Mouse (Mus musculus) natural killer cell, adult 2 months (primary cell): ENCODE data around the gene Vwa5a.

Experiments used
- DNase-seq, 2 experiments: peaks; one replicate each; pipeline ENCODE4 v3.0.0; 2022; ENCODE audit warnings: low spot score in 2 of 2

Gene Vwa5a

GRCm38 (mm10) chr9:38718102-38718501, at the start of gene Vwa5a:
Gene Vwa5a (plus strand): TSS chr9:38718268.
- DNase-seq = no peak

- DNase-seq = no peak
Observed at GRCm38 (mm10) chr9:38672887-38673286, 45.2 kb upstream of the Vwa5a start.

DNA sequence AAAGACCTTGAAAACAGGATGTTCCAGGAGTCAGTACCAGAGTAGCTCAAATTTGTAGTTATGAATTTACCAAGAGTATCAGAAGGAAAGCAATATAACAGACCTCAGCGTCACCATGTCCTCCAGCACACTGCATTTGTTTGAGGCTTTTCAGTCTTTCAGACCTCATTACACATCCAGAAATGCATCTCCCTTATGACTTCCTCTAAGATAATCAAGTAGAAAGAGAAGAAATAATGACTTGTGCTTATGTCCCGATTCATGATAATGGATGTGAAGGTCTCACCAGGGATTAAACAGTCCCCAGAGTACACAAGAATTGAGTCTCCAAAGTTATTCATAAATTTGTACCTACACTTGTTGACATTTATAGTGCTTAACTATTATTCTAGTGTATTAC, 43.6 kb upstream of the Vwa5a start, which contains the start of gene Olfr918:
TSS of gene Olfr918 (minus strand) at position 101 of the 400 bp plus-strand sequence.
- no peak for DNase-seq

DNA sequence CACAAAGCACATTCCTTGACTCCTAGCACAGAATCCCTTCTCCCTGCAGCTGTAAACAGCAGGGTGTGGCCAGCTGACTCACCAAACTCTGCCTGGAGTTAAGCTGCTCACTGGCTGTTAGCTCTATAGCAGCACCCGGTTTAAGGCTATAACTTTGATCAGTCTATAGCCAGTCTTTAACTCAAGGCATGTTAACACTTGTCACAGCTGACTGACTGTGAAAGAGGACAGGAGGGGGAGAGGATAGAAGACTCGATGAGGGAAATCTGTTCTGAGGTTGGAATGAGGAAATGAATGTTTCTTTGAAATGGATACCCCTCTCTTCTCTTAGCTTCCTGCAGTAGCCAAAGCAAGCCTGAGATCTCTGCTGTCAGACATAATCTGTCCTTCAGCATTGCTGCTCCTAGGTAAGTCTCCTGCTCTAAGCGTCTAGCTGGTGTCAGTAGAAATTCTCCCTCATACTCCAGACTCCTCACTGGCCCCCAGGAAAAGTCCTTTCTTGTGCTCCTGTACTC, 916 bp downstream of the Vwa5a start:
- DNase-seq = no peak

DNA sequence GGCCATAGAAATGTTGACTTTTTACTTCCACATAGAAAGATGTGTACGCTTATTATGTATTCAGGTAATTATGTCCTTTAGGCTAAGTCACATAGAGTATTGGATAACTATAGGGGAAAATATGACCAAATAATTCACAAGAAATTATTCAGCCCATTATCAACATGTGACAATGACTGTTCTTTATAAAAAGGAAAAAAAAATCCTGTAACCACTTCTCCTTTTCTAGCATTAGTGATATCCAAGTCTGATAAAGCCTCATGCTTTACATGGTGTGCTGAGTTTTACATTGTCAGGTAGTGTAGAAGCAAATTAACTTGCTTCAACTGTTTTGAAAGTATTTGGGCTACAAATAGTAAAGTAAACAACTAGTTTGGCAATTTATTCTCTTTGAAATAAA, 6.0 kb downstream of the Vwa5a start:
- no peak for DNase-seq

- no peak for DNase-seq
Observed at GRCm38 (mm10) chr9:38728218-38728617, 10.2 kb downstream of the Vwa5a start.

GRCm38 (mm10) chr9:38741408-38741807, 23.3 kb downstream of the Vwa5a start:
- DNase-seq = no peak

- no peak for DNase-seq
Observed at GRCm38 (mm10) chr9:38744619-38745315, 26.7 kb downstream of the Vwa5a start.

GRCm38 (mm10) chr9:38751999-38752398, 33.9 kb downstream of the Vwa5a start, which contains the start of gene Olfr920:
Gene Olfr920 (plus strand): TSS chr9:38752299.
- no peak for DNase-seq

GRCm38 (mm10) chr9:38772768-38773167, 54.7 kb downstream of the Vwa5a start, which contains the start of gene Olfr921:
Gene Olfr921 (plus strand): TSS chr9:38773068.
- no peak for DNase-seq

DNA sequence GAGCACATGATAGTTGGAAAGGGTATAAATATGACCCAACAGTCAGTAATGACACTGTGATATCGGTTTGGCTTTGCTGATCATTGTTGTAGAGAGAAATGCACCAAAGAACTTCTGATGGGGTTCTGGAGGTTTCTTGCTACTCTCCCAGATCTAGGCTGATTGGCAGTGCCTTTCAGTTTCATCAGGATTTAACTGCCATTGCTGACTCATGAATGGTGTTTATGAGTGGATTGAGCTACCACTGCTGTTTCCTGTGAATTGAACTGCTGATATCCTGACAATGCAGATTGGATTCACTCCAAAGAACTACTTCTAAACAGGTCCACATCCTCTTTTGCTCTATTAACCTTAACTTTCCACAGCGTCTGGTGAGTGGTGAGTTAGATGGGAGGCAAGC, 74.6 kb downstream of the Vwa5a start:
- DNase-seq = no peak
